Mouse (Mus musculus): ENCODE results near the gene Pigk. TPM values are rescaled to one million over a fixed set of nuclear protein-coding genes. Genes with fewer than 3 reads are reported as not detected.

The Pigk gene
- polyA plus RNA-seq, 1 experiment = 34.4 TPM

DNA sequence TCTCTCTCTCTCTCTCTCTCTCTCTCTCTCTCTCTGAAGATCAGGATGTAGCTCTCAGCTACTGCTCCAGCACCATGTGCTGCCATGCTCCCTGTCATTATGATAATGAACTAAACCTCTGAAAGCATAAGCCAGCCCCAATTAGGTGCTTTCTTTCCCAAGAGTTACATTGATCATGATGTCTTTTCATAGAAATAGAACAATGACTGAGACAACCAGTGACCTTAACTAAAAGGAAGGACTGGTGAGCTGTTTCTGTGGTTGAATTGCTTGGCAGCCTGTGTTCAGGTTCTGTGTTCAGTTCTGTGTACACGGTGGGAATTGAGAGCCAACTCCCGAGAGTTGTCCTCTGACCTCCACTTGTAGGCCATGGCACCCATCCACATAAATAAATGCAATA lies 7.0 kb upstream of the Pigk start:
- H3K4me1 ChIP-seq (ENCODE audit: control insufficient read depth, insufficient read depth, low read length) = no peaks in the 10 kb centered on the region
- TF ChIP-seq CTCF (IDR thresholded peaks at IDR 0.05; ENCODE audit: borderline replicate concordance, insufficient read depth, low read depth, low read length) = no peak
- no peak for TF ChIP-seq POLR2A (IDR thresholded peaks at IDR 0.05; ENCODE audit: borderline replicate concordance, insufficient read depth, low read length)
- DNase-seq = no peak
- no peaks in the 10 kb centered on the region for H3K27me3 ChIP-seq (ENCODE audit: control insufficient read depth, insufficient read depth, low read length)
- no peak overlapping the region for H3K4me3 ChIP-seq (replicated peaks; ENCODE audit: insufficient read depth, low read depth, low read length)
- 90% methylated on average over 2 of the region's 2 CpGs for WGBS
- H3K27ac ChIP-seq (ENCODE audit: insufficient read depth, low read length) = no peak overlapping the region

DNA sequence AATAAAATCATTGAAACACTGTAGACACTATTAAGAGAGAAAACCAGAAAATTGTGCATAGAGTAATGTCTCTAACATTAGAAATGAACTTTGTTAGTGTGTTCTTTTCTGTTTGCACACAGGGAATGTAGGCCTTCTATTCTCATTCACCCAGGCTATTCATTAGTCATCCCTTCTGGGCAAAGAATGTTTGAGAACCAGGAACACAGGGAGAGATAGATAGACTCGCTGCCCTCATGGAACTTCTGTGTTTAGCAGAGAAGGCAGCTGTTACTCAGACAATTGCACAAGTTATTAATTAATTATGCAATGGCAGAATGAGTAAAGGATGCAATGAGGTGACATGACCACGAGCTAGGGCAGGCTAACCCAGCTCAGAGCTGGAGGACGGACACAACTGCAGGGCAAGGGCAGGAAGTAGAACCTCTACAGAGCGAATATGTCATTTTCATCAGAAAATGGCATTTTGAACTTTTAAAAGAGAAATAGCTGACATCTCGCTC lies 6.5 kb upstream of the Pigk start:
- Histone ChIP-seq H3K4me1 (ENCODE audit: control insufficient read depth, insufficient read depth, low read length) (no peaks in the 10 kb centered on the region), H3K27me3 (ENCODE audit: control insufficient read depth, insufficient read depth, low read length) (no peaks in the 10 kb centered on the region), H3K4me3 (replicated peaks; ENCODE audit: insufficient read depth, low read depth, low read length) (no peak overlapping the region), H3K27ac (ENCODE audit: insufficient read depth, low read length) (no peak overlapping the region)
- WGBS = 75% methylated on average over 5 of the region's 5 CpGs
- TF ChIP-seq CTCF (IDR thresholded peaks at IDR 0.05; ENCODE audit: borderline replicate concordance, insufficient read depth, low read depth, low read length) = no peak
- TF ChIP-seq POLR2A (IDR thresholded peaks at IDR 0.05; ENCODE audit: borderline replicate concordance, insufficient read depth, low read length) = no peak
- no peak for DNase-seq

DNA sequence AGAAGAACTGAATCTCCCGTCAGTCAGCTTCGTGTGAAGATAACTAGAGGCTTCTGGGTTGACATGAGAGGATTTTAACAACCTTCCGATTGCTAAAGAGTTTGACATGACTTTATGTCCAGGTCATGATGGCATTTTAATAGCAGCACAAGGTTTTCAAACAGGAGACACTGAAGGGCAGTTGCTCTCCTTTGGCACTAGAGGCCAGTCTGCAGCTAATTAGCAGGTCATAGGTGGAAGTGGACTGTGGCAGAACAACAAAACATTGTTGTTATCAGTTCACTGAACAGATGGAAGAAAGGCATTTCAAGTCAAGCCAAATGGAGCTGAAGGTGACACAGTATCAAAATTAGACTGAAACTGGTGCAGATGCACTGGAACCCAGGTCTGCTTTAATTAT lies 4.0 kb upstream of the Pigk start:
- TF ChIP-seq POLR2A (IDR thresholded peaks at IDR 0.05; ENCODE audit: borderline replicate concordance, insufficient read depth, low read length) (no peak), CTCF (IDR thresholded peaks at IDR 0.05; ENCODE audit: borderline replicate concordance, insufficient read depth, low read depth, low read length) (no peak)
- 80% methylated on average over 3 of the region's 3 CpGs for WGBS
- no peaks in the 10 kb centered on the region for H3K27me3 ChIP-seq (ENCODE audit: control insufficient read depth, insufficient read depth, low read length)
- H3K4me1 ChIP-seq (ENCODE audit: control insufficient read depth, insufficient read depth, low read length) = peaks cover 2% of the 10 kb centered on the region; the same call in 1 of the 2 replicates
- no peak overlapping the region for H3K27ac ChIP-seq (ENCODE audit: insufficient read depth, low read length)
- H3K4me3 ChIP-seq (replicated peaks; ENCODE audit: insufficient read depth, low read depth, low read length) = no peak overlapping the region
- peak in 1 of 2 experiments; percentile 12 for DNase-seq

DNA sequence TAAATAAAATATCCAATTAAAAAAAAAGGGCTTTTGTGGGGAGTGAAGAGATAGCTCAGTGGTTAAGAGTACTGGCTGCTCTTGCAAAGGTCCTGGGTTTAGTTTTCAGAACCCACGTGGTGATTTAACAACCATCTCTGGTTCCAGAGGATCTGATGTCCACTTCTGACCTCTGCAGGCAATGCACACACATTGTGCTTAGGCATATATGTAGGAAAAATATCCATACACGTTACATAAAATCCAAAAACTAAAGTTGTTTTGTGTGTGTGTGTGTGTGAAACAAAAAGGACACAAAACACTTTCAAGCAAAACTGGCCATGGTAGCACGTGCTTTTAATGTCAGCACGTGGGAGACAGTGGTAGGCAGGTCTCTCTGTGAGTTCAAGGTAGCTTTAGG lies 943 bp upstream of the Pigk start:
- no peaks in the 10 kb centered on the region for H3K27me3 ChIP-seq (ENCODE audit: control insufficient read depth, insufficient read depth, low read length)
- no peak overlapping the region for H3K27ac ChIP-seq (ENCODE audit: insufficient read depth, low read length)
- TF ChIP-seq CTCF (IDR thresholded peaks at IDR 0.05; ENCODE audit: borderline replicate concordance, insufficient read depth, low read depth, low read length) = no peak
- TF ChIP-seq POLR2A (IDR thresholded peaks at IDR 0.05; ENCODE audit: borderline replicate concordance, insufficient read depth, low read length) = no peak
- no peak for DNase-seq
- H3K4me1 ChIP-seq (ENCODE audit: control insufficient read depth, insufficient read depth, low read length) = peaks cover 3% of the 10 kb centered on the region; the same call in 1 of the 2 replicates
- 67% methylated on average over 4 of the region's 4 CpGs for WGBS
- H3K4me3 ChIP-seq (replicated peaks; ENCODE audit: insufficient read depth, low read depth, low read length) = no peak overlapping the region

DNA sequence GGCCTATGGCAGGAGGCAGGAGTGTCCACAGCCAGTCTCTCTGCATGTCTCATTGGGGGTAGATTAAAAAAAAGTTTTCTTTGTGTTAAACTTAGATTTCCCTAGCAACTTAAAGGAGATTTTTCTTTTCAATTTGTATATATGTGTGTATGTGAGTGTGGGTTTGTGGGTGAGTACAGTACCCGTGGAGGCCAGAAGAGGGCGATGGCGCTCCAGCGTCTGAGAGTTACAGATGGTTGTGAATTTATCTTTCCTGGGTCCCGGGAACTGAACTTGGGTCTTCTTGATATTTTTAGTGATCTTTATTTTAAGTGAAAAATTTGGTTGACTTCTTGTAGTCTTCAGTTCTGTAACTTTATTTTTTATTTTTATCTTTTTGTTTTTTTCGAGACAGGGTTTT lies 7.4 kb downstream of the Pigk start:
- TF ChIP-seq CTCF (IDR thresholded peaks at IDR 0.05; ENCODE audit: borderline replicate concordance, insufficient read depth, low read depth, low read length) = peak; percentile 26; the same call in 1 of the 2 replicates
- TF ChIP-seq POLR2A (IDR thresholded peaks at IDR 0.05; ENCODE audit: borderline replicate concordance, insufficient read depth, low read length) = no peak
- 82% methylated on average over 6 of the region's 6 CpGs for WGBS
- Histone ChIP-seq H3K4me1 (ENCODE audit: control insufficient read depth, insufficient read depth, low read length) (0 out of 2 replicates have a peak, but pooled peaks cover 4% of the 10 kb centered on the region), H3K27ac (ENCODE audit: insufficient read depth, low read length) (no peak overlapping the region), H3K27me3 (ENCODE audit: control insufficient read depth, insufficient read depth, low read length) (no peaks in the 10 kb centered on the region), H3K4me3 (replicated peaks; ENCODE audit: insufficient read depth, low read depth, low read length) (no peak overlapping the region)
- no peak for DNase-seq

DNA sequence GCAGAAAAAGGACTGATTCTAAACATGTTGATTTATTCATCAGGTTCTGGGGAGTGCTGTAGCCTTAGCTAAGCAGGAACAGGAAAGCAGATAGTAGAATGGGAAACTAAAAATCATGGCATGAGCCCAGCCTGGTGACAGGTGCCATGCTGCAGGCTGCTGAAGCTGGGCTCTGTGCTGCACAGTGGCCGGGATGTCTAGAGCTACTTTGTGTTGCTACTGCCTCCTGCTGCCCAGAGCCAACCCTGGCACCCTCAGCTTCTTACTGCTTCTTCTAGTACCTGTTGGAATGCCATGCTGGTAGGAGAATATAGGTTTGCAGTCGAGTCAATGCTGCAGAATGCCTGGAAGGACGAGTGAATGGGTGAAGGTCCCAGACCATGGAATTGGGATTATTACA lies 8.9 kb downstream of the Pigk start:
- TF ChIP-seq CTCF (IDR thresholded peaks at IDR 0.05; ENCODE audit: borderline replicate concordance, insufficient read depth, low read depth, low read length) (no peak), POLR2A (IDR thresholded peaks at IDR 0.05; ENCODE audit: borderline replicate concordance, insufficient read depth, low read length) (no peak)
- Histone ChIP-seq H3K27me3 (ENCODE audit: control insufficient read depth, insufficient read depth, low read length) (no peaks in the 10 kb centered on the region), H3K4me3 (replicated peaks; ENCODE audit: insufficient read depth, low read depth, low read length) (no peak overlapping the region), H3K27ac (ENCODE audit: insufficient read depth, low read length) (no peak overlapping the region), H3K4me1 (ENCODE audit: control insufficient read depth, insufficient read depth, low read length) (0 out of 2 replicates have a peak, but pooled peaks cover 4% of the 10 kb centered on the region)
- 44% methylated on average over 3 of the region's 3 CpGs for WGBS
- peak in 1 of 2 experiments; percentile 14 for DNase-seq

DNA sequence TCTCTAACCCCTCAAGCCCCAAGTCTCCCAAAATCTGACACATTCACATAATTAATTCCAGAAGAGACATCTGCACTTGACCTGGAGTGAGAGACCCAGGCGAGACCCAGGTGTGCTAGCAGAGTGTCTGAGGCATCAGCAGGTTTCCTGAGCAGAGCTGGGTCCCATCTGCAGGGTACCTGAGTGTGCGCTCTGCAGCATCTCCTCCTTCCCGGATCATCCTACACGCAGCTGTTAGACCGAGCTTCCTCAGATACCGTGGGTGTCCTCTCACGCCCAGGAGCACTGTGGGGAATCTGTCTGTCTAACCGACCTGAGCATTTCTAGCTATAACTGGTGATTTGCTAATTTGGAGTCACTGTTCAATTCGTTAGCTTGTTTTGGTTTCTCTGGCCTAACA lies 10.5 kb downstream of the Pigk start:
- Histone ChIP-seq H3K27me3 (ENCODE audit: control insufficient read depth, insufficient read depth, low read length) (no peaks in the 10 kb centered on the region), H3K27ac (ENCODE audit: insufficient read depth, low read length) (no peak overlapping the region), H3K4me1 (ENCODE audit: control insufficient read depth, insufficient read depth, low read length) (0 out of 2 replicates have a peak, but pooled peaks cover 4% of the 10 kb centered on the region), H3K4me3 (replicated peaks; ENCODE audit: insufficient read depth, low read depth, low read length) (no peak overlapping the region)
- TF ChIP-seq CTCF (IDR thresholded peaks at IDR 0.05; ENCODE audit: borderline replicate concordance, insufficient read depth, low read depth, low read length) (no peak), POLR2A (IDR thresholded peaks at IDR 0.05; ENCODE audit: borderline replicate concordance, insufficient read depth, low read length) (no peak)
- DNase-seq = no peak
- WGBS = 86% methylated on average over 9 of the region's 9 CpGs

DNA sequence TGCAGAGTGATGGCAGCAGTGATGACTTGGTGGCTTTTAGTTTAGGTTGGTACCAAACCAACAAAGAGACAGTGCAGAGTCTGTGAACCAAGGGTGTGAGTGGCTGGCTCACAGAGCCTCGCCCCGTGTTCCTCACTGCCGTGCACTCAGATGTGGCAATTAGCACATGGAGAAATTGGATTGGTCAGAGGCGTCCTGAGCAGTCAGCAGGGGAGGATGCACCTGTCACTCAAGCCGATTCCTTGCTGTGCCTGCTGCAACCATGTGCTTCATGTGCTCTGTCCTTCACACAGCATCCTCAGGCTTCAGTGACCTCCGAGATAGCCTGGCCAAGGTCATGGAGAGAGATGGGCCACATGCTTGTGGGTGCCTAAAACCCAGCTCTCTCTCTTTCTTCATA lies 14.3 kb downstream of the Pigk start:
- H3K27ac ChIP-seq (ENCODE audit: insufficient read depth, low read length) = no peak overlapping the region

More for the DNA sequence above, 14.3 kb downstream of the Pigk start:
- DNase-seq = no peak
- Histone ChIP-seq H3K4me3 (replicated peaks; ENCODE audit: insufficient read depth, low read depth, low read length) (no peak overlapping the region), H3K4me1 (ENCODE audit: control insufficient read depth, insufficient read depth, low read length) (0 out of 2 replicates have a peak, but pooled peaks cover 4% of the 10 kb centered on the region), H3K27me3 (ENCODE audit: control insufficient read depth, insufficient read depth, low read length) (no peaks in the 10 kb centered on the region)
- no peak for TF ChIP-seq POLR2A (IDR thresholded peaks at IDR 0.05; ENCODE audit: borderline replicate concordance, insufficient read depth, low read length)
- no peak for TF ChIP-seq CTCF (IDR thresholded peaks at IDR 0.05; ENCODE audit: borderline replicate concordance, insufficient read depth, low read depth, low read length)
- WGBS = 28% methylated on average over 6 of the region's 6 CpGs

Data from cerebellum, adult 2 months (tissue).